Mouse (Mus musculus) kidney, postnatal 0 days (tissue): ENCODE measurements at regions not wholly inside any gene's neighbourhood (a gene's known extent, or its start where the extent isn't known, plus 50 kb on each side); places are given as distances from the start of the nearest gene placed in this dataset.

Experiments
- ATAC-seq: fragments of 200-750 bp; cut with Nextera tagmentation; replicated peaks from 2 replicates; pipeline ENCODE4 v1.8.0; 2017; ENCODE audit warnings: low read depth, moderate number of reproducible peaks, moderate TSS enrichment, moderate library complexity; ENCODE audit not compliant: low FRiP score
- DNase-seq: peaks from one replicate; pipeline ENCODE4 v3.0.0-alpha.2; 2016; ENCODE audit warnings: low spot score
- H3K27ac ChIP-seq: fragments of 300-500 bp; sonication (generic); 2 replicates; pipeline ENCODE4 v1.5.1; 2014; ENCODE audit warnings: mild to moderate bottlenecking
- H3K27me3 ChIP-seq: fragments of 300-500 bp; sonication (generic); 2 replicates; pipeline ENCODE4 v1.6.1; 2014; ENCODE audit warnings: low read length, mixed read lengths; ENCODE audit not compliant: insufficient read depth
- H3K36me3 ChIP-seq: fragments of 300-500 bp; sonication (generic); 2 replicates; pipeline ENCODE4 v1.6.1; 2014; ENCODE audit warnings: low read length, mixed read lengths; ENCODE audit not compliant: insufficient read depth
- H3K4me1 ChIP-seq: fragments of 300-500 bp; sonication (generic); replicated peaks from 2 replicates; pipeline ENCODE4 v1.6.1; 2014; ENCODE audit warnings: antibody characterized with exemption, low read length, mixed read lengths; ENCODE audit not compliant: insufficient read depth
- H3K4me2 ChIP-seq: fragments of 300-500 bp; sonication (generic); 2 replicates; pipeline ENCODE4 v1.6.1; 2014; ENCODE audit warnings: mild to moderate bottlenecking, low read length, moderate library complexity, mixed read lengths
- H3K4me3 ChIP-seq: fragments of 300-500 bp; sonication (generic); replicated peaks from 2 replicates; pipeline ENCODE4 v1.5.1; 2014; ENCODE audit warnings: low read depth, low read length
- H3K9ac ChIP-seq: fragments of 300-500 bp; sonication (generic); 2 replicates; pipeline ENCODE4 v1.6.1; 2014; ENCODE audit warnings: low read depth, low read length
- H3K9me3 ChIP-seq: fragments of 300-500 bp; sonication (generic); replicated peaks from 2 replicates; pipeline ENCODE4 v1.6.1; 2016; ENCODE audit warnings: low read length, inconsistent platforms, mixed read lengths
- CTCF ChIP-seq: IDR thresholded peaks from 2 replicates; pipeline ENCODE4 v1.5.1; 2016; ENCODE audit warnings: antibody characterized with exemption, low read depth, mild to moderate bottlenecking, moderate library complexity
- WGBS: fragments of 180-500 bp; shearing (Covaris S2); extraction: QIAGEN DNeasy Blood & Tissue Kit; methylation state at CpG from one replicate; pipeline ENCODE4 v1.1.7; 2014; 5-methylcytosine and 5-hydroxymethylcytosine counted together

DNA sequence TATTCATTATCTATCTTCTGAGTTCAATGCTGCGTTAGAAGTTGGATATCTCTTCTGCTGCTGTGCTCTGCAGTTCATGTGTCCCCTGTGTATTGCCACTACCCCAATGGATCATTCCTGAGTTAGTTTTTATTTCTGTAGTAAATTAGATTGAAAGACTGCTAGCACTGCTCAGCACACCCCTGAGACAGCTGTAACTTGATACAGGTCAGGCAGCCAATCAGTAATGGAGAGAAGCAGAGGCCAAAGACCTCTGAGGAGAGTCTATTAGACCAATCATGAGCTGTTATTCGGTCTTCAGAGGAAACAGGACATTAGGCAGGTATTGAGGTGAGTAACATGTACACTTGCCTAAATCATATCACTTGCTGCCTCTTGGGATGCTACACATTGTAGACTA, 837.5 kb upstream of the Chordc1 start:
- Histone ChIP-seq H3K36me3 (no peaks in the 10 kb centered on the region), H3K4me3 (no peak overlapping the region), H3K4me2 (no peak overlapping the region), H3K9me3 (no peaks in the 10 kb centered on the region), H3K9ac (no peak overlapping the region), H3K27me3 (no peaks in the 10 kb centered on the region), H3K4me1 (no peaks in the 10 kb centered on the region), H3K27ac (no peak overlapping the region)
- DNase-seq (peak; percentile 4), ATAC-seq (no peak)
- 25% methylated on average over 2 of the region's 2 CpGs for WGBS
- no peak for TF ChIP-seq CTCF

DNA sequence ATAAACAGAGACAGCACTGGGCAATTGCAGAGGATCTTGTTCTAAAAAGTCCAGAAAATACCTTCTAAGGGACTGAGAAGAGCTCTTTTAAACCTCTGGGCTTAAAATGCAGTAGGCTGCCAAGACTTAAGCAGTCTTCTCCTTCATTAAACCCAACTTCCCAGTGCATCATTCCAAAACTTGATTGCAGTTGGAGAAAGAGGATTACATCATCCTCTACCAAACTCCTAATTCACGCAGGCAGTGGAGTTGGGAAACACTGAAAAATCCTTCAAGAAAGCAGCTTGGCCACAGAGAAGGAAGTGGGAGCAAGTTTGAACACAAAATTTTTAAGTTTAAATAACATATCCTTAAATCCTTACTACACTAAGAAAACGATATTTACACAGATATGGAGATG, 825.5 kb upstream of the Chordc1 start:
- 73% methylated on average over 2 of the region's 2 CpGs for WGBS
- H3K4me2 ChIP-seq, result no peak overlapping the region
- no peaks in the 10 kb centered on the region for H3K4me1 ChIP-seq
- H3K27me3 ChIP-seq, result no peaks in the 10 kb centered on the region
- DNase-seq (no peak), ATAC-seq (no peak)
- no peak overlapping the region for H3K4me3 ChIP-seq
- H3K9me3 ChIP-seq, result no peaks in the 10 kb centered on the region
- H3K36me3 ChIP-seq, result no peaks in the 10 kb centered on the region
- no peak for TF ChIP-seq CTCF
- no peak overlapping the region for H3K9ac ChIP-seq
- no peak overlapping the region for H3K27ac ChIP-seq

DNA sequence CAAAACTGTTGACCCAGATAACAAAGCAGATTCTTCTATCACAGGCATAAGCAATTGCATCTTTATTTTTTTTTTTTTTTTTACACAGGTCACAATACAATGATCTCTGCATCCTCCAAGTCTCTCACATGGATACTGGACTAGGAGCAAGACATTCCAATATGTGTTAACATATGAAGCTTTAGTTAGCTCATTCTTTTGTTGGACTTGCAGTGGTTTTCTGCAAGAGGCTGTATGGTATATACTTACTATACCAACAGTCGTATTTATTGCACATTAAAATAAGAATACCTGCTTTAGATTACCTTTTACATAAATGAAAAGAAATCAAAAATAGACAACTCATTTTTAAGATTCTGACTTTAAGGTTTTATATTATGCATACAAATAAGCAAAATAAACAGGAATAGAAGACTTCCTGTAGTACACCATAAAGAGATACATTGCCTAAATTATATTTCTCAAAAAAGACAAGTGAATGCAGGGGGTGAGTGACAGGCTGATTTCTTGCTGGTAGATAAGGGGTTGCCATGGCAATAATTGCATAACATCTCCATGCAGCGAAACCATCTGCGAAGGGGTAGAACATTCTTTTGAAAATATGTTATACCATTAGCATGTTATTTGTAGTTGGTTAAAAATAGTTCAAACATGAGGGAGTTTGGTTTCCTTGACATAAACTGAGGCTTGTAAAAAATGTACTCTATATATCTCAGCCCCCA, 807.1 kb upstream of the Chordc1 start:
- no peaks in the 10 kb centered on the region for H3K9me3 ChIP-seq
- H3K36me3 ChIP-seq, result no peaks in the 10 kb centered on the region
- DNase-seq (no peak), ATAC-seq (no peak)
- H3K4me1 ChIP-seq, result no peaks in the 10 kb centered on the region
- no peaks in the 10 kb centered on the region for H3K27me3 ChIP-seq
- TF ChIP-seq CTCF, result no peak
- H3K4me3 ChIP-seq, result no peak overlapping the region
- WGBS, result 81% methylated on average over 3 of the region's 3 CpGs
- H3K9ac ChIP-seq, result no peak overlapping the region
- H3K27ac ChIP-seq, result no peak overlapping the region
- no peak overlapping the region for H3K4me2 ChIP-seq

DNA sequence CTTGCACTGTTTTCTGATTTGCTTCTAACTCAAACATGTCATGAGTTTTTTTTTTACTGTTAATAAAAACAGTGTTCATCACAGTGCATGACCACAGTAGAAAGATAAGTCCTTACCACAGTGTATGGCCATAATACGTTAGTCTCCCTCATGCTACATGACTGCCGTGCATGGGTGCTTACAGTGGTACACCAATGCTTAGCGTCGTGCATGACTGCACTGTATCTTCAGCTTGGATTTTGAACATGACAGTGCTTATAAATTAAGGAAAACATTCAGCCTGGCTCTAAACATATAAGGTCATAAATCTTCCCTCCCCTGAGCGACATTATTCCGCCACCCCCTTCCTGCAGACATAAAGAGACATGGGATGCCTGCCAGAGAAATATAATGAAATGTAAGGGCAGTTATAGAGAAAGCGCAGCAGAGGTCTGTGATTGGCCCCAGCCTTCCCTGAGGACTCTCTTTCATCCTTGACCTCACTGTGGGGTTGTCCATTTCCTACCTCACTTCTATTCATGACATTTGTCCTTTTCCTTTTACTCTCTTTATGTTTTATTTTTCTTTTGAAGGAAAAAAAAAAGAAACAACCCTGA, 791.7 kb upstream of the Chordc1 start:
- Histone ChIP-seq H3K27ac (no peak overlapping the region), H3K4me1 (no peaks in the 10 kb centered on the region), H3K9me3 (no peaks in the 10 kb centered on the region), H3K4me3 (no peak overlapping the region), H3K9ac (no peak overlapping the region), H3K36me3 (no peaks in the 10 kb centered on the region), H3K4me2 (no peak overlapping the region), H3K27me3 (no peaks in the 10 kb centered on the region)
- DNase-seq (peak; percentile 80), ATAC-seq (peak; percentile 77; the same call in 1 of the 2 replicates)
- TF ChIP-seq CTCF, result no peak
- 8% methylated on average over 7 of the region's 7 CpGs for WGBS

DNA sequence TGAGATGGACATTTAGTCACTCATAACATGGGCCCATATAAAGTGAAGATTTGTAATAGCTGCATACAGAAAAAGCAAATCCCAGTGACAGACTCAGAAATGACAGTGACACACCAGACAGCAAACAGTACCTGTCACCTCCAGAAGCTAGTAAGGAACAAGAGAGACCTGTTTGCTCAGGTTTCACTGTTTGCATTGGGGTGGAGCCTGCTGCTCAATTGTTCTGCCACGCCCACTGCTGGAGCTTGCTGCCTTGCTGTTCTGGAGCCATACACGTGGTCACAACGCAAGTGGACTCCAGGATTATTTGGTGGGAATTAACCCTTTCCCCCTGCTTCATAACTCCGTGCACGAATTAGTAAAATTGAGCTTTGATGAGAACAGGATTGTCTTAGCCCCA, 783.2 kb upstream of the Chordc1 start:
- Histone ChIP-seq H3K27ac (no peak overlapping the region), H3K9ac (no peak overlapping the region), H3K27me3 (no peaks in the 10 kb centered on the region), H3K4me3 (no peak overlapping the region), H3K4me2 (no peak overlapping the region), H3K36me3 (no peaks in the 10 kb centered on the region), H3K9me3 (no peaks in the 10 kb centered on the region), H3K4me1 (no peaks in the 10 kb centered on the region)
- TF ChIP-seq CTCF, result no peak
- no peak for DNase-seq
- no peak for ATAC-seq
- 65% methylated on average over 5 of the region's 5 CpGs for WGBS

DNA sequence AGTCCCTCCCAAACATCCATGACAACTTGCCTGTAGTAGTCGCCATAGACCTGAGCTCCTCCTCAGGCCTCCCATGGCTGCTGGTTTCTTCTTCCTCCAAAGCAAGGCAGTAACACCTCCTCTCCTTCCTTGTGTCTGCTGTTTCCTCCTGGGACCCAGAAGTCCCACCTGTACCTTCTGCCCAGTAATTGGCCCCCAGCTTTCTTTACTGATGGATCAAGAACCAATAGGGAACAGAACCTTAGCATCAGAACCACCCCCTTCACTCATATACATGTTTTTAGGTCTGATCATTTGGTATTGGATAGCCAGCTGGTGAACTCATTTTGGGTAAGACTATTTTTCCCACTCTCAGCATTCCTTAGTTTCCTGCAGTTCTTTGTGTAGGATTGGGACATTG, 735.7 kb upstream of the Chordc1 start:
- Histone ChIP-seq H3K27ac (no peak overlapping the region), H3K36me3 (no peaks in the 10 kb centered on the region), H3K27me3 (no peaks in the 10 kb centered on the region), H3K4me3 (no peak overlapping the region), H3K4me1 (no peaks in the 10 kb centered on the region), H3K4me2 (no peak overlapping the region), H3K9ac (no peak overlapping the region), H3K9me3 (no peaks in the 10 kb centered on the region)
- 74% methylated on average over 1 of the region's 1 CpGs for WGBS
- TF ChIP-seq CTCF, result no peak
- ATAC-seq (no peak), DNase-seq (no peak)
